Mouse (Mus musculus) heart, adult 2 months (tissue): ENCODE results near the gene Cdkn2b. TPM values are rescaled to one million over a fixed set of nuclear protein-coding genes. Genes with fewer than 3 reads are reported as not detected.

Source experiments
- DNase-seq, 2 experiments: peaks; one replicate each; pipeline ENCODE4 v3.0.0; 2021
- H3K27ac ChIP-seq: fragments of 200-600 bp; 2 replicates; pipeline ENCODE4 v1.8.1; 2022
- H3K27me3 ChIP-seq: fragments of 200-500 bp; 2 replicates; pipeline ENCODE4 v1.6.1; 2012; ENCODE audit warnings: mild to moderate bottlenecking, low read length, inconsistent platforms, mixed read lengths; ENCODE audit not compliant: control insufficient read depth, insufficient read depth
- H3K36me3 ChIP-seq: fragments of 200-500 bp; 2 replicates; pipeline ENCODE4 v1.6.1; 2012; ENCODE audit warnings: low read length, inconsistent platforms; ENCODE audit not compliant: control insufficient read depth, insufficient read depth
- H3K4me1 ChIP-seq: fragments of 200-500 bp; 2 replicates; pipeline ENCODE4 v1.6.1; 2011; ENCODE audit warnings: low read length; ENCODE audit not compliant: control insufficient read depth, insufficient read depth
- H3K4me3 ChIP-seq: fragments of 200-600 bp; 2 replicates; pipeline ENCODE4 v1.8.1; 2022
- H3K79me2 ChIP-seq: fragments of 200-500 bp; replicated peaks from 2 replicates; pipeline ENCODE4 v1.6.1; 2012; ENCODE audit warnings: mild to moderate bottlenecking, inconsistent platforms, low read length, moderate library complexity, mixed read lengths; ENCODE audit not compliant: control insufficient read depth, insufficient read depth
- H3K9ac ChIP-seq: fragments of 200-500 bp; 2 replicates; pipeline ENCODE4 v1.6.1; 2012; ENCODE audit warnings: low read depth, mild to moderate bottlenecking, control low read depth, inconsistent platforms, low read length, mixed read lengths
- CTCF ChIP-seq: fragments of 200-600 bp; IDR thresholded peaks from 2 replicates; pipeline ENCODE4 v1.8.1; 2022; ENCODE audit warnings: antibody characterized with exemption, mild to moderate bottlenecking, moderate library complexity
- EP300 ChIP-seq: fragments of 200-500 bp; IDR thresholded peaks from 2 replicates; pipeline ENCODE4 v1.6.1; 2011; ENCODE audit warnings: low read depth, low read length, control low read depth; ENCODE audit not compliant: insufficient read depth
- POLR2A ChIP-seq: fragments of 200-500 bp; IDR thresholded peaks from 2 replicates; pipeline ENCODE4 v1.6.1; 2011; ENCODE audit warnings: mild to moderate bottlenecking, low read depth, low read length, control low read depth; ENCODE audit not compliant: insufficient read depth
- WGBS: fragments of 180-500 bp; shearing (Covaris S2); methylation state at CpG from one replicate; pipeline ENCODE4 v1.1.7; 2018; 5-methylcytosine and 5-hydroxymethylcytosine counted together
- intact Hi-C: fragments of 180-260 bp; cut with DNase I; formaldehyde crosslinking; loops from one replicate; pipeline ENCODE4 v1.15.1; 2025
- polyA plus RNA-seq: library from polyadenylated mRNA; depleted of rRNA; stranded (reverse); fragments of >200 nt; gene quantifications from 2 replicates; pipeline ENCODE4 v1.2.3, GENCODE M21; 2012
- total RNA-seq, 2 experiments: library from RNA; stranded (reverse); gene quantifications; 2 replicates each; pipeline ENCODE4 v1.2.3; 2021

Gene Cdkn2b
- total and polyA plus RNA-seq, 3 experiments: 0.39 to 0.94 (median 0.59) TPM

GRCm38 (mm10) chr4:89275811-89276584 lies 34.8 kb downstream of the Cdkn2b start:
- Histone ChIP-seq H3K9ac (no peak overlapping the region), H3K36me3 (no peaks in the 10 kb centered on the region)

GRCm38 (mm10) chr4:89274829-89275548 lies 35.9 kb downstream of the Cdkn2b start:
- Histone ChIP-seq H3K4me1 (no peaks in the 10 kb centered on the region), H3K27ac (no peak overlapping the region), H3K79me2 (no peaks in the 10 kb centered on the region), H3K4me3 (no peak overlapping the region), H3K36me3 (no peaks in the 10 kb centered on the region), H3K27me3 (peaks cover 36% of the 10 kb centered on the region), H3K9ac (no peak overlapping the region)
- DNase-seq: no peak
- 3% methylated on average over 24 of the region's 24 CpGs for WGBS
- TF ChIP-seq EP300 (no peak), POLR2A (no peak), CTCF (no peak)
- intact Hi-C loops: no loop called here

More at GRCm38 (mm10) chr4:89275811-89276584, 34.8 kb downstream of the Cdkn2b start:
- WGBS: 10% methylated on average over 25 of the region's 25 CpGs
- TF ChIP-seq CTCF: no peak
- no peak for TF ChIP-seq POLR2A
- no peak for TF ChIP-seq EP300
- no peaks in the 10 kb centered on the region for H3K79me2 ChIP-seq
- peak in 1 of 2 experiments; percentile 16 for DNase-seq
- H3K4me3 ChIP-seq: no peak overlapping the region
- intact Hi-C loops: no loop called here
- peaks cover 37% of the 10 kb centered on the region for H3K27me3 ChIP-seq
- H3K27ac ChIP-seq: no peak overlapping the region
- H3K4me1 ChIP-seq: no peaks in the 10 kb centered on the region

DNA sequence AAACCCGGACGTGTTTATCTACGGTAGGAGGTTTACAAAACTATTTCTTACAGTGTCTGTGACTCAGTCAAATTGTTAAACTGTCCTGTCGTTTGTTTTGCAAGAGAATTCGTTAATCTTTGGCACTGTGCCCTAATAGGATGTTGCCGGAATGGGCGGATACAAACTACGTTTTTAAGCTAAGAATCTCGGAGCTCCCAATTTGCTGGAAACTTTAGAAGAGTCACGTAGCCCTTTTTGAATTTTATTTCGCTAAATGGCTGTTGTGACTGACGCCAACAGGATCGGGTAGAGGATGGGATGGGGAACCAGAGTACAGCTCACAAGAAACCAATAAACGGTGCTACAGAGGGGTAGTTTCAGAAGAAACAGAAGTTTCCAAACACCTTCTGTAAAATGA lies 36.8 kb downstream of the Cdkn2b start:
- no peak for DNase-seq
- H3K27ac ChIP-seq: no peak overlapping the region
- intact Hi-C loops: no loop called here
- WGBS: 3% methylated on average over 14 of the region's 14 CpGs
- no peaks in the 10 kb centered on the region for H3K79me2 ChIP-seq
- no peak overlapping the region for H3K9ac ChIP-seq
- TF ChIP-seq POLR2A (no peak), EP300 (no peak), CTCF (no peak)
- no peaks in the 10 kb centered on the region for H3K4me1 ChIP-seq
- H3K36me3 ChIP-seq: no peaks in the 10 kb centered on the region
- no peak overlapping the region for H3K4me3 ChIP-seq
- peaks cover 33% of the 10 kb centered on the region for H3K27me3 ChIP-seq

- Histone ChIP-seq H3K79me2 (no peaks in the 10 kb centered on the region), H3K9ac (no peak overlapping the region), H3K27ac (no peak overlapping the region), H3K36me3 (no peaks in the 10 kb centered on the region), H3K4me1 (no peaks in the 10 kb centered on the region), H3K27me3 (peaks cover 30% of the 10 kb centered on the region), H3K4me3 (no peak overlapping the region)
- TF ChIP-seq POLR2A (no peak), EP300 (no peak), CTCF (no peak)
- 2% methylated on average over 9 of the region's 9 CpGs for WGBS
- no peak for DNase-seq
- intact Hi-C loops: no loop called here
Observed at GRCm38 (mm10) chr4:89273585-89273984, 37.3 kb downstream of the Cdkn2b start.

GRCm38 (mm10) chr4:89272961-89273540 lies 37.8 kb downstream of the Cdkn2b start:
- DNase-seq: no peak
- Histone ChIP-seq H3K36me3 (no peaks in the 10 kb centered on the region), H3K27me3 (peaks cover 30% of the 10 kb centered on the region), H3K79me2 (no peaks in the 10 kb centered on the region), H3K9ac (no peak overlapping the region), H3K27ac (no peak overlapping the region), H3K4me3 (no peak overlapping the region), H3K4me1 (no peaks in the 10 kb centered on the region)
- TF ChIP-seq EP300 (no peak), CTCF (no peak), POLR2A (no peak)
- WGBS: 5% methylated on average over 20 of the region's 20 CpGs
- intact Hi-C loops: no loop called here
